Mouse (Mus musculus) CD8-positive naive resting alpha-beta T cell, adult 2 months (primary cell): Measurements from ENCODE around the gene Ccdc182.
A peak's percentile ranks its signal among the peaks of the same experiment; 100 is the strongest.

Source experiments
- DNase-seq, 2 experiments: peaks; one replicate each; pipeline ENCODE4 v3.0.0; 2022; ENCODE audit warnings: low read depth in 2 of 2, low spot score in 2 of 2

Gene Ccdc182

DNA sequence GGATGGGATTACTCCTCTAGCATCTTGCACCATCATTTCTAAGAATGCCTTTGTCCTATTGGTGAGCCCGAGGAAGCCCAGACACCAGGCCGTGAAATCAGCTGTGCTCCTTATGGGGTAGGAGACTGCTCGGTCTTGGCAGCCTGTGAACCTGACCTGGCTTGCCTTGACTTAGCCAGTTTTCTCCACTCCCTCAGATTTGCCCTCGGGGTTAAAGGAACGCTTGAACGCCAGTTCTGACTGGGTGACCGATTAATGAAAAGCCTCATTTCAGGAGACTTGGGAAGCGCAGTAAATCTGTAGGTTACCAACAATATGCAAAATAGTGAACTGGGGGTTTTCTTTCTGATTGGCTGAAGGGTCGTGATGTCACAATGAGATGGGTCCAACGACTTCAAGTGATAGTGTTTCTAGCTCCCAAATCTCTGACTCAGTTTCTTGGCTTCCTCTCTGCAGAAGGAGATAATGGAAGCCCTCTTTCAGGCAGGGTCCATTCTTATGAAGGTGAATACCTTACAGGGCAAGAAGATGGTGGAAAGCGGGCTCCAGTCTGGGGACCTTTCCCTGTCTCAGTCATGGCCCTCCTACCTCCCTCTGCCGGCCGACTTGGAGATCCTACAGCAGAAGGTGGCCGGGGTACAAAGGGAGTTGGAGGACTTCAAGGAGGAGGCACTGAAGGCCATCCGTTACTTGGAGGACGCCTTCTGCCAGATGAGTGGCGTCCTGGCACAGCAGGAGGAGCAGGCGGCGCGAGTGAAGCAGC lies at the start of gene Ccdc182:
Ccdc182 (plus strand) TSS at position 428 of the 763 bp plus-strand sequence.
- no peak for DNase-seq

DNA sequence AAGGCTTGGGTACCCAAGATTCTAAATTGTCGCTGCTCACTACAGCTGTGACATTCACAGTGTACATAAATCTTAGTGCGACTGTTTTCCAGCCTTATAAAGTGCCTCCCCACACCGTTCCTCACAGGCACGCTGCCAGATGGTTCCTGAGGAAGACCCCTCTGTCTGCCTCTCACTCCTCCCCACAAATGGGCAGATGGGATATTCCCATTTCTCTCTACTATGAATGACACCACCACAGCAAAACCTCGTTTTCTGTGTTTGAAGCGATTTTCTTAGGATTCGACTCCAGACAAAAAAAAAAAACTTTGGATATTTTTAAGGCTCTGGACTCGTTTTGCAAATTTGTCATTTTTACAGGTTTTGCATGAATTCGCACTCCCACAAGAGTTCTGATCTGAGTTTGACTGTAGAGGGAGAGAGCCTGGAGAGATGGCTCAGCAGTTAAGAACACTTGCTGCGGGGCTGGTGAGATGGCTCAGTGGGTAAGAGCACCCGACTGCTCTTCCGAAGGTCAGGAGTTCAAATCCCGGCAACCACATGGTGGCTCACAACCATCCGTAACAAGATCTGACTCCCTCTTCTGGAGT lies 48.2 kb upstream of the Ccdc182 start:
- no peak for DNase-seq

DNA sequence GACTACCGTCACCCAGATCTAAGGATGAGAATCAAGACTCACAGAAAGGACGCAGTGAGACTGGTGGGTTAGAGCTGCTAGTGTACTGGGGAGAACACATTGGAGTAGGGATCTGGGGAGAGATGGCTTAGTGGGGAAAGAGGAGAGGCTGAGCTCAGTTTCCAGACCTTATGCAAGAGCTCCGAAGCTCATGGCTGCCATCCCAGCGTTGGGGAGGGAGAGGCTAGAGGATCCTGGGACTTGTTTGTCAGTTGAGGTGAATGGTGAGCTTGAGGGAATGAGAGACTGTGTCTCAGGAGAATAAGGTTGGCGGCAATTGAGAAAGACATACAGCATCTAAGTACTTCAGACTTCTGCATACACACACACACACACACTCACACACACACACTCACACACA lies 45.2 kb upstream of the Ccdc182 start:
- no peak for DNase-seq

DNA sequence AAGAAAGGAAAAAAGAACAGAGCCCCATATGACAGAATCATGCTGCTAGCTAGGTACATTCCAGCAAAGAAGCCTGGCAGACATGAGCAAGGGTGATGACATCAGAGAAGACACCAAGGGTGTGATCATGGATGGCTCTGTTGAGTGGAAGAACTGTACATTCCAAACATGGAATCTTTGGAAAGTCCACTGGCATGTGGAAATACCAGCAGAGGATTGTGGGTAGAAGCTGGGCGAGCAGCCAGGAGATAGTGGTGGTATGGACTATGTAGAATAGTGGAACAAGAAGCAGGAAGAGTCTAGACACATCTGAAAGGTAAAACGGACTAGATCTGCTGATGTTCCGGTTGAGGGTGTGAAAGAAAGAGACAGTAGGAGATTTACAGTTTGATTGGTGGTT lies 43.3 kb upstream of the Ccdc182 start:
- no peak for DNase-seq

DNA sequence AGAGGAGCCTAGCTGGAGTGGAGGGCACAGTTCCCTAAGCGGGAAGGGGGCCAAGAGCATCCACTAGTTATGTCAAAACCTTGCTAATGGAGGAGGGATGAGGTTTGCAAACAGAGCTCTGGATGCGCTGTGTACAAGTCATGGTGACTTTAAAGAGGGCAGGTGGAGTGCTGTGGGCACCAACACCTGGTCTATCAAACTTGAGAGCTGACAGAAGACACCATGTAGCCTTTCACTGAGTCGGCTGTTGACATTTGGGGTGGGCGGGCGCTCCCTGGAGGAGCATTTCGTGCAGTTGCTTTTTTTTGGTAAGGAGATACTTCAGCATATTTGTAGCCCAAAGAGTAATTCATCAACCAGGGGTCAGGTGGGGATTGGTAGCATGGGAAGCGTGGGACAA lies 42.6 kb upstream of the Ccdc182 start:
- no peak for DNase-seq

DNA sequence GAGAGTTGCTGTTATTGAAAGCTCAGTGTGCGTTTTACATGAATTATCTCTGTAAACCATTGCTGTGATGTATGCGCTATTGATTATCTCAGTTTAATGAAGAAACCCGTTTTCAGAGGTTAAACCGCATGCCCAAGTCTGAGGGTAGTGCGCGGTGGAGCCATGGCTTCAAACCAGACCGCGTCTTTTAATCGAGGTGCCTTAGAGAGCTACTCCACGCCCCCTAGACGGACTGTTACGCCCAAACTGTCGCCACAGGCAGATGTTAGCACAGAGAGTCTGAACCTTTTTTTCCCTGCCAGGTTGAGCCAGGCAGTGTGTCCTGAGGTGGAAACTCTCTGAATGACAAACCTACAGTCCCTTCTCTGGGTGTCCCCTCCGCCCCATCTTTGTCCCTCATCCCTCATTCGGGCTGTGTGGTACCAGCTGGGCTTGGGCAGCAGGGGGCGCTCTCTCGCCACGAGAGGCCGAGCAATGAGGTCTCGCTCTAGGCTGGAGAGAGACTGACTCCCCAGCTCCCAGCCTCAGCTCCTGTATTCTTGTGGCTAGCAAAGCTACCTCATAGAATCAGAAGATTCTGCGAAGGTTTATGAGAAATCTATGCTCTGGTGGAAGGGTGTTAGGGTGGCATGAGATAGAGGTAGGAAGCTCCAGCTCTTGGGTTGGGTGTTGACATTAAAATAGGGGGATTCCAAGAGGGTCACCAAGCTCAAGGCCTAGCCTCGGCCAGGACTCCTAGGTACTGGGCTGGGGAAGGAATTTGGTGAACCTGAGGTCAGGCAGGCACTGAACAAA lies 41.7 kb upstream of the Ccdc182 start:
- peak; percentile 67 to 75 for DNase-seq

DNA sequence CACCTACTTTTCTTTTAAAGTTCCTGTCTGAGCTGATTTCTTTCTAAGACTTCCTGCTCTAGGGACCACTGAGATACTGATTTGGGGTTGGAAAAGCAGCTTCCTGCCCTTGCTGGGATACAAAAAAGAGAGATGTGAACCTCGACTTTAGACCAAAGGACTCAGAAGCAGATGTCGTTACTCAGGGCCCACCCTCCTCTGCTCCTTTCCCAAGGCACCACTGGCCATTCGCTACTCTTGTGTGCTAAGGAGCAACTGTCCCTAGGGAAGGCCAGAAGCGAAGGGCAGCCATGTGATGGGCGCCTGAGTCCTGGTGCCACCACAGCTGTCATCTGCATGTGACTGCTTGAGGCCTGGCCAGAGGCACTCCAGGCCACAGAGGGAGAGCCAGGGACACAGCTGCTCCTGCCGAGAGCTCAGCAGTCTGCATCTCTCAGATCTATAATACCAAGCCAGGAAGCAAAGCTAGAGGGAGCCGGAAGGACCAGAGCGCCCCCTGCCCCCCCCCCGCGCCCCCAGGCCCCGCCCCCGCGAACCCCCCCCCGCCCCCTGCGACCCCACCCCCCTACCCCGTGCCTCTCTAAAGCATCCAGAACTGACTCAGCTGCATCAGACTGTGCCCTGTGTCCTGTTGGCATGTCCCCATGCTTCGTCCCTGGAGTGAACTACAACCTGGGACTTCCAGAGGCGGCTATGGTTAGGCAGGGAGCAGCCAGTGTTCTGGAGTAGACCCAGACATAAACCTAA lies 40.9 kb upstream of the Ccdc182 start:
- DNase-seq = no peak

DNA sequence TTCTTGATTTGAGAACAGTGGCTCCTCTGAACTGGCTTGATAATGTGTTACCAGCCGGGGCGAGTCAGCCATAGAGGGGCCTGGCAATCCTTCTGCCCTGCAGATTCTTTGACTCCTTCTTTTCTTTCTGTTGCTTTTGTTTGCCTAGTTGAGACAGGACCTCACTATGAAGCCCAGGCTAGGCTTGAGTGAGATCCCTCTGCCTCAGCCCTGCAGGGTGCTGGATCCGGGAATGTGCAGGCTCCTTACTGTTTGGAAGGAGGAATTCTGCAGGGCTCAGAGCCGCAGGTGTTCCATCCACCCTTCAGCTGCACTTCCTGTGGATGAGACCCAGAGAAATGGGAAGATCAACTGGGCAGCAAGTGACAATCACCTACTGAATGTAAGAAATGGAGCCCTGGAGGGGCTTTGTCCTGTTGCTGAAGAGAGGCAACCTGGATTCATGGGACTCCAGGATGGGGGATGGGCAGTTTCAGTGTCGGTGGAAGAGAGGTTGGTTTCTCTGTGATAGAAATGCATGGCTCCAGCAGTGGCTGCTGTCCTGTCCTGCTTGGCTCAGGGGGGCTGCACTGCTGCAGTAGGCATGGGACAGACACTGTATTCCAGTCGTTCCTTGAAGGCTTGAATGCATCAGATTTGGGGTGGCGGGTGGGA lies 40.2 kb upstream of the Ccdc182 start:
- DNase-seq = no peak

DNA sequence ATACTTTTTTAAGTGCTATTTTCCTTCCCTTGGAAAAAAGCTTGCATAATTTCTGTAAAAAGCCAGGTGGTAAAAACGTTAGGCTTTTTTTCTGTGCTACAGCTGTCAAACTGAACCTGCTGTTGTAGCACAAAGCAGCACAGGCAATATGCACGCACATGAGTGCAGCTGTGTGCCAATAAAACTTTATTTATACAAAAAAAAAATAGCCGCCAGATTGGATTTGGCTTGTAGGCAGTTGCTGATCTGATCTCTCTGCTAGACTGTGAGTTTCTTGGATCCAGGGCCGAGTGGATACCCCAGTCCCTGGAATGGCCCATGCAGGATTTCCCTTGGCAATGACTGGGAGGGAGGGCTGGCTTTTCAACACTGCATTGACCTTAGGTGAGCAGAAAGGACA lies 36.2 kb upstream of the Ccdc182 start:
- DNase-seq = no peak

DNA sequence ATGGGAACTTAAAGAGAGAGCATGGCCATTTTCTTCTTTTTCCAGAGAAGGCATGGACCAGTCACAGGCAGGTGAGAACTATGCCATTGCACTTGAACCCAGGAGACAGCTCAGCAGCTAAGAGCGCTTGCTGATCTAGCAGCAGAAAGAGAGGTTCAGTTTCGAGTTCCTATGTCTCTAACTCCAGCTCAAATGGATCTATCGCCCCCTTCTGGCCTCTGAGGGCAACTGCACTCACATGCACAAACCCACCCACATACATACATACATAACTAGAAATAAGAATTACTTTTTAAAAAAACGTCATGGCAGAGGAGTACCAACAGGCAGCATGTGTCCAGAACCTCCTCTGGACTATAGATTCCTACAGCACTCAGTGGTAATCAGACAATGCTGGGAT lies 35.6 kb upstream of the Ccdc182 start:
- no peak for DNase-seq

DNA sequence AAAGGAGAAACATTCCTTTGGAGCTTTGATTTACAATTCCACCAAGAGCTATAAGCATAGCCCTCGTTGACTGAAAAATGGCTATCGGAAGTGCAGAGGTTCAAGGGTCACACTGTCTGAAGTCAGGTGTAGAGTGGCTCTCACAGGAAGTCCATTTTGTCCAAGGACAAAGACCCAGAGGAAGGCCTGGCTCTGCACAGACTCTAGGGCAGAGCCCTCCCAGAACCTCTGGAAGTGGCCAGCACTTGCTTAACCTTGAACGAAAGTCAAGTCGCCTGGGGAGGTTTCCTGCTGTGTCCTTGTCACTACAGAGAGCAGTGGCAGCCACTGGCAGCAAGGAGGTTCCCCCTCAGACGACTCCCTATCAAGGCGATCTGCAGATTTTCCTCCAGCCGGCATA lies 33.4 kb upstream of the Ccdc182 start:
- DNase-seq = no peak

DNA sequence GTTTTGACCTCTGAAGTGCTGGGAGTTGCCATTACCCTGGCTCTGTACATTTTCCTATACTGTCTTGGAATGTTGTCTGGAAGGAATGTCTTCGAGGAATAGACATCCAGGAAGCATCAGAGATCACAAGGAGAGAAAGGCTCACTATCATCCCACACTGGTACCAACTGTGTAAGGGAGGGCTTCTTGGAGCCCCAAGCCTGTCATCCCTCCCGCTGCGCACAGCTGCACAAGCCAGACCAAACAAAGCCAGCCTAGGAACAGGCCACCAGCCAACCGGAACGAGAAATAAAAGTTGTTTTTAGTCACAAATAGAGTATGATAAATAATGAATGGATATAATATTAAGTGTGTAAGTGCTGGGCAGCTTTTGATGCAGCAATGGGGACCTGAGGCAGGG lies 29.0 kb upstream of the Ccdc182 start:
- DNase-seq = no peak

DNA sequence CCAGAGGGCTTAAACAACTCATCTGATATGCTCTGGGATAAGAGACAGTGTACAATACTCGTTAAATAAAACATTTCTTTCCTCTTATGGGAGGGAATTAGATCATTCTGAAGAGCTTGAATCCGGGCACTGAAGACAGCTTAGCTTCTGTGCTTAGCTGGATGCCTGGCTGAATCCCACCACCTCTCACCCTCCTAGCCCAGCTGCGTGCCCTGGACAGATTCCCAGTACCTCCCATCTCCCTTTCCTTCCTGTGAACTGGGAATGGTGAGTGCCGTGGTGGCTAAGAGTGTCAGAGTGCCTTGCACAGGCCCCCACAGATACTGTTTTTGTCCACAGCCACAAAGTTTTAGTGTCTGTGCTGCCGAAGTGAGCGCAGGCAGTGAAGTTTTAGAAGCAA lies 27.5 kb upstream of the Ccdc182 start:
- DNase-seq = no peak

DNA sequence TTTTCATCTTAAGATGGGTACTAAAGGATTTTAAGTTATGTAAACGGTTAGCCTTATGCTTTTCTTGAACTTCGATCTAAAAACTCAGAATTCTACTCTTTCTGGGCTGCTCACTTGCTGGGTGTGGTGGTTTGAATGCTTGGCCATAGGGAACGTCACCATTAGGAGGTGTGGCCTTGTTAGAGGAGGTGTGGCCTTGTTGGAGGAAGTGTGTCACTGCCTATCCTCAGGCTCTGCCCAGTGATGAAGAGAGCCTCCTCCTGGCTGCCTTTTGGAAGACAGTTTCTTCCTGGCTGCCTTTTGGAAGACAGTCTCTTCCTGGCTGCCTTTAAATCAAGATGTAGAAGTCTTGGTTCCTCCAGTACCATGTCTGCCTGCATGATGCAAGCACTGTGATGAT lies 22.0 kb upstream of the Ccdc182 start:
- no peak for DNase-seq

DNA sequence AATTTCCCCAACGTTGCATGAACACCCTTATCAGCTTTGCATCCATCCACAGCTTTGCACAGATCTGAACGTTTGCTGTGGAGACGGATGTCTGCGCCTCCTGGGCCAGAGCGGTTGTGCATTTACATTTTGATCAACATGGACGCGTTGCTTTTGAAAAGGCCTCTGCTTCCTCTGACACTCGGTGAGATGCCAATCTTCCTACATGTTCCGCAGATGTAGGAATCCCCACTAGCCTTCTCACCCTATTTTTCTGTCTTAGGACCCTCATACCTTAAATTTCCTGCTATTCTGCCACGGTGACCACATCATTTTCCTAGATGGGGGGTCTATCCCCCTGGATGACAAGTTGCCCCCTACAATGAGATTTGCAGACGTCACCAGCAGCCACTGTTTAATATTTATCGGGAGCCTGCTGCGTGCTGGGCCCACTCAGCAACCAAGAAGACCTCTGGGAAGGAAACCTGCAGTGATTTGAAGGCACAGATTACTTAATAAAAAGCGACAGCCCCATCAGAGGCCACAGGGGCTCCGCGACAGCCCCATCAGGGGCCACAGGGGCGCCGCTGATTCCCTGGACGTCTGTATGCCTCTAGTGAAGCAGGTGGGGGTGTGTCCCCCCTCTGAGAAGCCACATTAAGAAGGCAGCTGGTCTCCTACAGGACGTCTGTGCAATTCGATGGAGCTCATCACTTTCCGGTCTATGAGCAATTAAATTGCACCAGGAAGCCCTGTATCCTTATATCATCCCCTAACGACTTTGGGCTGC lies 19.6 kb upstream of the Ccdc182 start:
- DNase-seq = no peak

DNA sequence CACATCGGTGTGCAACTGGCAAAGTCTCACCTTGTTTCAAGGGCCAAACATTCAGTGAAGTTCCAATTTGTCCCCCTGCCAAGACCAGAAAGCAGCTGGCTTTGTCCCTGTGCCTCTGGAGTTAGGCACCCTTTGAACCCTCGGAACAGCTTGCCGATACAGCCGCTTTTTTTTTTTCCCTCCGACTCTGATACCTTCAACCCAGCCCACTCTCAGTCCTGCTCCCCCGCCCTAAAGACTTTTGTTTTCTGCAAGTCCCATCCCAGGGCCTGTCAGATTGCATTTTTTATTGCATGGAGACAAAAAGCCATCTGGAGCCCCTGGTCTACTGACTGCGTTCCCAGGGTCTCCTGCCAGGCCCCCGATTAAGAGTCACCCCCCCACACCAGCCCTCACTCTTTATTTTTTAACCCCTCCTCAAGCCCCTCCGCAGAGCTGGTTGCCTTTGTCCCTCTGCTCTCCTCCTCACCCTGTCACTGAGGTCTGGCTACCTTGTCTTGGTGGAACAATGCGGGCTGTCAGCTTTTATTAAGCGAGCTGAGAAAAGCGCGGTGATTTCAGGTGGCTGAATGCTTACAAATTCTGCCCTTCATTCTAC lies 18.9 kb upstream of the Ccdc182 start:
- no peak for DNase-seq

DNA sequence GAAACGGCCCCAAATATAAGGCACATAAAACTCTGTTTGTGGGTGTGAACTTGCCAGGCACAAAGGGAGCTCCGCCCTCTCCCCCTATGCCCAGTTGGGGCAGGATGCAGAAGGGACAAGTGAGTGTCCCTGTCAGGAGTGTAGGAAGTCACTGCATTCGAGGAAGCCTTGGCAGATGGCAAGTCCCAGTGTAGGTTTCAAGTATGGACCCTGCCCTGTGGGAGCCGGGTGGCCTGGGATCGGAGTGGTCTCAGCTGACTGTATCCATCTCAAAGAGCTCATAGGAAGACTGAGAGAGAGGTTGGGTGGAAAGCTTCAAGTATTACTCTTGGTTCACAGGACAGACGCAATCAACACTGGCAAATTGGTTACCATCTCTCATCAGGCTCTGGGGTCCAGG lies 17.9 kb upstream of the Ccdc182 start:
- DNase-seq = no peak

DNA sequence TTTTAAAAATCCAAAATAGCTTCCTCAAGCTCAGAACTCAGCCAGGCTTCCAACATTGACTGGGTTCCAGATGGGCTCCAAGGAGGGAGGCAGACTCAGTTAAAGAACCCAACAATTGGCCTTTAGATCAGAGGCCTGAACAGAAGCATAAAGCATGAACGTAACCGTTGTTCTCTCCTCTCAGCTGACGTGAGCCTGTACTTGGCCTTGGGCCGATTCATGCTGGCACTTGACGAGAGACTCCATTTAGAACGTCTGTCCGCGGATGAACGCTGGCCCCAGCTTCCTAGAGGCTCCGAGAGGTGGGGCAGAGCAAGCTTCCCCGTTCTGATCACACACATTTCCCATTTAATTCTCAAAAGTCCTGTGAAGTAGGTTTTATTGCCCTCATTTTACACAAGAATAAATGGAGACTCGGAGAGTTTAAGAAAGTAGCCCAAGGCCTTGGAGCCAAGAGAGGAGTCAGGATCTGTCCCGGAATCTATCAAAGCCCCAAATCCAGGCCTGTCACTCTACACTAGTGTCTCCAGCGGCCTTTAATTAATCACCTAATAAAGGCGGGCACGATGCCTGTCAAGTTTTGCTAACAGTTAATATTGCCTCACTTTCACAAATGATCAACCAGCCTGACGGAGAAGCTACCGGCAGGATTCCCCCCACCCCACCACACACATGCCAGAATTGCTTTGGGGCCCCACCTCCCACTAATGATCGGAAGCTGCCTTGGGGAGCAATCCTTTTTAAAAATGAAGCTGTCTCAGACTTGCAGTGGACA lies 17.1 kb upstream of the Ccdc182 start:
- no peak for DNase-seq

DNA sequence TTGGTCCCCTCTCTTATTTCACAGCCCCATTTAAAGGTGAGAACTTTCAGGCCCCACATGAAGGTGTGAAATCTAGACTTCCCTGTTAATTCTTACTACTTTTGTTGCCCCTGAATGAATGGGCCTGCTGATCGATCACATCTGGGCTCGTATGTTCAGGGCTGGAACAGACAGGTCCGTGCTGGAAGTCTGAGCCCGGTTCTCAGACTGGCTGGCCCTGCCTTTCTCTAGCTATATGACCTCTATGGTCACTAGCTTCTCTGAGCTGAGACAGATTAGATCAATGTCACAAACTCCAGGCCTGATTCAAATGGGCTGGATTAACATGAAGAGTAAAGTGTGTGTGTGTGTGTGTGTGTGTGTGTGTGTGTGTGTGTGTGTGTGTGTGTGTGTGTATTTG lies 14.9 kb upstream of the Ccdc182 start:
- DNase-seq = no peak
